Mouse (Mus musculus) mesoderm, embryonic 11.5 days (tissue): Measurements from ENCODE around the gene Nit1.
A peak's percentile ranks its signal among the peaks of the same experiment; 100 is the strongest.

Experiments
- DNase-seq: peaks from one replicate; pipeline ENCODE4 v3.0.0-alpha.2; 2012; ENCODE audit warnings: low read depth, low spot score

Nit1 gene

GRCm38 (mm10) chr1:171294298-171295062 is 51.0 kb downstream of the Nit1 start, which contains the start of gene Ufc1:
Gene Ufc1 (minus strand): TSS chr1:171295024.
- peak; percentile 86 for DNase-seq

DNA sequence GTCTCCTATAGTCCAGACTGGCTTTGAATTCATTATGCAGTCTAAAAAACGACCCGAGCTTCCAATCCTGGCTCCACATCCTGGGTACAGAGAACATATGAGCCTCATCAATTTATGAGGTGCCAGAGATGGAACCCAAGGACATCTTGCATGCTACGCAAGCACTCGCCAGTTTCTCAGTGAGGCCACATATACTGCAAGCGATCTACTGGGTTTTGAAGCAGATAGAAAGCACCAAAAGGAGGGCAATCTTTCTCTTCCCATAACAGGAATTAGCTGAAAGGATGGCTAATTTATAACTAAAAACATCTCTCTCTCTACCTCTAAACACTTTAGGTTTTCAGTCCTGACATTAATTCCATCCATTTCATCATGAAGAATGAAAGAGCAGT is 51.5 kb downstream of the Nit1 start:
- DNase-seq: no peak

DNA sequence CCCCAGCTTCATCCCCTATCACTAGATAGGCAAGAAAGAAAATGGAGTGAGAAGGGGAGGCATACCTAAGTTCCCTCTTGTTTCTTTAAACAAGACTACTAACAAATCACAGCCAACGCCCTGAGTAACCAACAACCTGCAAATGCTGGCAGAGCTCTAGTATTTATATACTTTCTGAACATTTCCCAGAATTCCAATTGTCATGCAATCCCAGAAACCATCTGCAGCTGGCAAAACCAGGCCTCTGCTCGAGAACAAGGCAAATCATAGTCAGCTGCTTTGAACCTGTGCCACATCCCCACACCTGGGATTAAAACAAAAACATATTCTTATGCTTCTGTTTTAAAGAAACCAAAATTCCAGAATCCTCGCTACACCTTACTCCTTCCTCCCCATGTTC is 52.1 kb downstream of the Nit1 start:
- DNase-seq: no peak

GRCm38 (mm10) chr1:171288328-171288727 is 57.1 kb downstream of the Nit1 start:
- DNase-seq: no peak
